Mouse (Mus musculus) embryonic facial prominence, embryonic 14.5 days (tissue): ENCODE data around the gene Aldh9a1. TPM values are rescaled to one million over a fixed set of nuclear protein-coding genes. Genes with fewer than 3 reads are reported as not detected.

Experiments used
- ATAC-seq: fragments of 200-750 bp; cut with Nextera tagmentation; 2 replicates; pipeline ENCODE4 v1.8.0; 2017; ENCODE audit warnings: low read depth, moderate number of reproducible peaks, moderate TSS enrichment
- DNase-seq: peaks from one replicate; pipeline ENCODE4 v3.0.0-alpha.2; 2015; ENCODE audit warnings: low spot score
- H3K27ac ChIP-seq: fragments of 300-500 bp; sonication (generic); replicated peaks from 2 replicates; pipeline ENCODE4 v1.5.1; 2014; ENCODE audit warnings: low read depth, mild to moderate bottlenecking, low read length, moderate library complexity
- H3K27me3 ChIP-seq: fragments of 300-500 bp; sonication (generic); replicated peaks from 2 replicates; pipeline ENCODE4 v1.6.1; 2014; ENCODE audit warnings: low read length; ENCODE audit not compliant: control insufficient read depth, insufficient read depth
- H3K36me3 ChIP-seq: fragments of 300-500 bp; sonication (generic); 2 replicates; pipeline ENCODE4 v1.6.1; 2014; ENCODE audit warnings: low read length, mixed read lengths; ENCODE audit not compliant: control insufficient read depth, insufficient read depth
- H3K4me1 ChIP-seq: fragments of 300-500 bp; sonication (generic); 2 replicates; pipeline ENCODE4 v1.6.1; 2014; ENCODE audit warnings: antibody characterized with exemption, low read length; ENCODE audit not compliant: control insufficient read depth, insufficient read depth
- H3K4me2 ChIP-seq: fragments of 300-500 bp; sonication (generic); 2 replicates; pipeline ENCODE4 v1.6.1; 2014; ENCODE audit warnings: low read depth, mild to moderate bottlenecking, low read length, moderate library complexity, mixed read lengths
- H3K4me3 ChIP-seq: fragments of 300-500 bp; sonication (generic); 2 replicates; pipeline ENCODE4 v1.5.1; 2014; ENCODE audit warnings: low read depth, mild to moderate bottlenecking, low read length
- H3K9ac ChIP-seq: fragments of 300-500 bp; sonication (generic); 2 replicates; pipeline ENCODE4 v1.6.1; 2014; ENCODE audit warnings: low read depth, mild to moderate bottlenecking, low read length, moderate library complexity, mixed read lengths
- H3K9me3 ChIP-seq: fragments of 300-500 bp; sonication (generic); 2 replicates; pipeline ENCODE4 v1.6.1; 2016; ENCODE audit warnings: low read length; ENCODE audit not compliant: control insufficient read depth
- WGBS: fragments of 180-500 bp; shearing (Covaris S2); extraction: QIAGEN DNeasy Blood & Tissue Kit; methylation state at CpG from one replicate; pipeline ENCODE4 v1.1.7; 2014; 5-methylcytosine and 5-hydroxymethylcytosine counted together
- polyA plus RNA-seq: library from polyadenylated mRNA; unstranded; fragments of >200 nt; fragmentation: Nextera tagmentation; extraction: Ambion mirVana; gene quantifications from 2 replicates; pipeline ENCODE4 v1.2.1, GENCODE M21; 2014

The Aldh9a1 gene
- polyA plus RNA-seq, 1 experiment from 2014 or later: 40.7 TPM

- Histone ChIP-seq H3K9ac (no peak overlapping the region), H3K27me3 (no peaks in the 10 kb centered on the region), H3K4me1 (no peaks in the 10 kb centered on the region), H3K4me2 (no peak overlapping the region), H3K27ac (no peak overlapping the region), H3K36me3 (peaks cover 54% of the 10 kb centered on the region), H3K9me3 (no peaks in the 10 kb centered on the region), H3K4me3 (no peak overlapping the region)
- 70% methylated on average over 5 of the region's 5 CpGs for WGBS
- DNase-seq (no peak), ATAC-seq (no peak)
Observed at GRCm38 (mm10) chr1:167363322-167363721, 13.5 kb downstream of the Aldh9a1 start.

GRCm38 (mm10) chr1:167365808-167366207 is 16.0 kb downstream of the Aldh9a1 start:
- no peak overlapping the region for H3K4me2 ChIP-seq
- H3K36me3 ChIP-seq: peaks cover 45% of the 10 kb centered on the region
- no peaks in the 10 kb centered on the region for H3K27me3 ChIP-seq
- H3K4me1 ChIP-seq: no peaks in the 10 kb centered on the region
- H3K9me3 ChIP-seq: no peaks in the 10 kb centered on the region
- H3K9ac ChIP-seq: no peak overlapping the region
- WGBS: 93% methylated on average over 7 of the region's 7 CpGs
- ATAC-seq (no peak), DNase-seq (no peak)
- no peak overlapping the region for H3K4me3 ChIP-seq
- H3K27ac ChIP-seq: no peak overlapping the region

- WGBS: 84% methylated on average over 6 of the region's 6 CpGs
- ATAC-seq: no peak
Observed at GRCm38 (mm10) chr1:167366621-167367020, 16.8 kb downstream of the Aldh9a1 start.

GRCm38 (mm10) chr1:167368018-167368417 is 18.2 kb downstream of the Aldh9a1 start:
- no peak for ATAC-seq

More at GRCm38 (mm10) chr1:167366621-167367020, 16.8 kb downstream of the Aldh9a1 start:
- no peaks in the 10 kb centered on the region for H3K4me1 ChIP-seq
- no peak overlapping the region for H3K4me2 ChIP-seq
- H3K27ac ChIP-seq: no peak overlapping the region
- no peak overlapping the region for H3K4me3 ChIP-seq
- H3K9ac ChIP-seq: no peak overlapping the region
- no peak for DNase-seq
- peaks cover 37% of the 10 kb centered on the region for H3K36me3 ChIP-seq
- no peaks in the 10 kb centered on the region for H3K9me3 ChIP-seq
- no peaks in the 10 kb centered on the region for H3K27me3 ChIP-seq

GRCm38 (mm10) chr1:167368513-167368912 is 18.7 kb downstream of the Aldh9a1 start:
- Histone ChIP-seq H3K27ac (no peak overlapping the region), H3K4me3 (no peak overlapping the region), H3K4me1 (no peaks in the 10 kb centered on the region), H3K9ac (no peak overlapping the region), H3K36me3 (peaks cover 35% of the 10 kb centered on the region), H3K27me3 (no peaks in the 10 kb centered on the region), H3K4me2 (no peak overlapping the region), H3K9me3 (no peaks in the 10 kb centered on the region)
- ATAC-seq (no peak), DNase-seq (no peak)
- WGBS: 85% methylated on average over 7 of the region's 7 CpGs

More at GRCm38 (mm10) chr1:167368018-167368417, 18.2 kb downstream of the Aldh9a1 start:
- 94% methylated on average over 4 of the region's 4 CpGs for WGBS
- Histone ChIP-seq H3K4me1 (no peaks in the 10 kb centered on the region), H3K9me3 (no peaks in the 10 kb centered on the region), H3K4me3 (no peak overlapping the region), H3K27me3 (no peaks in the 10 kb centered on the region), H3K9ac (no peak overlapping the region), H3K36me3 (peaks cover 35% of the 10 kb centered on the region), H3K4me2 (no peak overlapping the region), H3K27ac (no peak overlapping the region)
- no peak for DNase-seq

GRCm38 (mm10) chr1:167369905-167370304 is 20.1 kb downstream of the Aldh9a1 start:
- WGBS: 7% methylated on average over 7 of the region's 7 CpGs
- ATAC-seq: peak; percentile 47
- H3K9ac ChIP-seq: no peak overlapping the region
- DNase-seq: peak; percentile 87
- peaks cover 30% of the 10 kb centered on the region; the same call in 1 of the 2 replicates for H3K36me3 ChIP-seq
- H3K27ac ChIP-seq: no peak overlapping the region
- no peak overlapping the region for H3K4me3 ChIP-seq
- H3K4me2 ChIP-seq: no peak overlapping the region
- no peaks in the 10 kb centered on the region for H3K9me3 ChIP-seq
- H3K4me1 ChIP-seq: no peaks in the 10 kb centered on the region
- H3K27me3 ChIP-seq: no peaks in the 10 kb centered on the region

- H3K27me3 ChIP-seq: no peaks in the 10 kb centered on the region
- H3K9ac ChIP-seq: no peak overlapping the region
- H3K4me2 ChIP-seq: no peak overlapping the region
- H3K36me3 ChIP-seq: peaks cover 16% of the 10 kb centered on the region; the same call in 1 of the 2 replicates
- 94% methylated on average over 7 of the region's 7 CpGs for WGBS
- H3K4me1 ChIP-seq: no peaks in the 10 kb centered on the region
- no peaks in the 10 kb centered on the region for H3K9me3 ChIP-seq
- H3K27ac ChIP-seq: no peak overlapping the region
- no peak overlapping the region for H3K4me3 ChIP-seq
- DNase-seq (no peak), ATAC-seq (no peak)
Observed at GRCm38 (mm10) chr1:167372739-167373138, 22.9 kb downstream of the Aldh9a1 start.

- Histone ChIP-seq H3K4me2 (no peak overlapping the region), H3K36me3 (peaks cover 8% of the 10 kb centered on the region; the same call in 1 of the 2 replicates), H3K9me3 (no peaks in the 10 kb centered on the region), H3K4me1 (no peaks in the 10 kb centered on the region), H3K27me3 (no peaks in the 10 kb centered on the region), H3K27ac (no peak overlapping the region), H3K9ac (no peak overlapping the region), H3K4me3 (no peak overlapping the region)
- DNase-seq (peak; percentile 44), ATAC-seq (peak; percentile 31; the same call in 1 of the 2 replicates)
- 23% methylated on average over 15 of the region's 15 CpGs for WGBS
Observed at GRCm38 (mm10) chr1:167374003-167374784, 24.4 kb downstream of the Aldh9a1 start.

GRCm38 (mm10) chr1:167374942-167375341 is 25.2 kb downstream of the Aldh9a1 start:
- ATAC-seq: no peak
- Histone ChIP-seq H3K36me3 (peaks cover 8% of the 10 kb centered on the region; the same call in 1 of the 2 replicates), H3K4me2 (no peak overlapping the region)

More at GRCm38 (mm10) chr1:167374942-167375341, 25.2 kb downstream of the Aldh9a1 start:
- WGBS: 57% methylated on average over 2 of the region's 2 CpGs
- no peaks in the 10 kb centered on the region for H3K27me3 ChIP-seq
- DNase-seq: no peak
- no peaks in the 10 kb centered on the region for H3K4me1 ChIP-seq
- no peak overlapping the region for H3K4me3 ChIP-seq
- no peak overlapping the region for H3K27ac ChIP-seq
- H3K9me3 ChIP-seq: no peaks in the 10 kb centered on the region
- H3K9ac ChIP-seq: no peak overlapping the region
